Mouse (Mus musculus) megakaryocyte, embryonic 14.5 days (primary cell): ENCODE data around the gene Ltc4s.

ENCODE experiments used
- FLI1 ChIP-seq: IDR thresholded peaks from 2 replicates; pipeline ENCODE4 v1.6.1; 2012; ENCODE audit warnings: low read length, inconsistent platforms, mixed read lengths
- GATA1 ChIP-seq: IDR thresholded peaks from 3 replicates; pipeline ENCODE4 v1.6.1; 2012; ENCODE audit warnings: mixed read lengths, low read length, inconsistent platforms, borderline replicate concordance

GRCm38 (mm10) chr11:50231411-50231810, 7.0 kb downstream of the Ltc4s start:
- no peak for TF ChIP-seq GATA1
- TF ChIP-seq FLI1: no peak
